Mouse (Mus musculus) G1E (cell line): ENCODE measurements around the gene AL732309.1. TPM values are rescaled to one million over a fixed set of nuclear protein-coding genes. Genes with fewer than 3 reads are reported as not detected.

Experiments
- ATAC-seq: 2 replicates; pipeline ENCODE4 v1.8.0; 2016; ENCODE audit warnings: mild to moderate bottlenecking; ENCODE audit not compliant: insufficient number of reproducible peaks, poor library complexity, low FRiP score, severe bottlenecking; ENCODE audit errors: extremely low read depth
- DNase-seq: peaks from one replicate; pipeline ENCODE4 v3.0.0; 2012; ENCODE audit warnings: low spot score
- H3K27me3 ChIP-seq: 2 replicates; pipeline ENCODE4 v1.6.1; 2012; ENCODE audit warnings: mild to moderate bottlenecking, low read length, inconsistent platforms; ENCODE audit not compliant: insufficient read depth
- H3K36me3 ChIP-seq: replicated peaks from 2 replicates; pipeline ENCODE3; 2012; ENCODE audit warnings: mild to moderate bottlenecking, inconsistent platforms
- H3K4me1 ChIP-seq: 2 replicates; pipeline ENCODE4 v1.6.1; 2012; ENCODE audit warnings: low read depth, low read length, inconsistent platforms, mixed read lengths; ENCODE audit not compliant: insufficient read depth
- H3K4me3 ChIP-seq: 2 replicates; pipeline ENCODE4 v1.5.1; 2012; ENCODE audit warnings: low read depth, mild to moderate bottlenecking, inconsistent platforms, low read length, moderate library complexity, mixed read lengths
- H3K9me3 ChIP-seq: replicated peaks from 2 replicates; pipeline ENCODE4 v1.6.1; 2012; ENCODE audit warnings: inconsistent platforms
- CTCF ChIP-seq: IDR thresholded peaks from 2 replicates; pipeline ENCODE4 v1.5.1; 2012; ENCODE audit warnings: low read depth, low read length, inconsistent platforms, mixed read lengths
- GATA1 ChIP-seq: IDR thresholded peaks from 2 replicates; pipeline ENCODE4 v1.6.1; 2012; ENCODE audit warnings: borderline replicate concordance, low read length, inconsistent platforms, mixed read lengths
- GATA2 ChIP-seq: IDR thresholded peaks from 2 replicates; pipeline ENCODE4 v1.6.1; 2012; ENCODE audit warnings: low read depth, low read length, inconsistent platforms, borderline replicate concordance
- POLR2AphosphoS5 ChIP-seq: IDR thresholded peaks from 2 replicates; pipeline ENCODE4 v1.6.1; 2012; ENCODE audit warnings: low read depth, low read length, inconsistent platforms; ENCODE audit not compliant: insufficient replicate concordance
- TAL1 ChIP-seq: conservative IDR thresholded peaks from 2 replicates; pipeline ENCODE4 v1.6.1; 2012; ENCODE audit warnings: low read depth, low read length, inconsistent platforms, mixed read lengths
- polyA plus RNA-seq: library from polyadenylated mRNA; stranded (reverse); fragments of >175 nt; gene quantifications from 2 replicates; pipeline ENCODE4 v1.2.3, GENCODE M21; 2012
- total RNA-seq, 2 experiments: library from RNA; stranded (forward) in 1 of 2; stranded (reverse) in 1 of 2; fragments of 200-1000 nt in 1 of 2; fragments of >200 nt in 1 of 2; fragmentation: Nextera tagmentation in 1 of 2; gene quantifications; 2 replicates each; pipeline ENCODE4 v1.2.3; 2014 to 2017

Gene AL732309.1
- total and polyA plus RNA-seq, 3 experiments: 1.4 to 6.3 (median 4.2) TPM

GRCm38 (mm10) chr2:25228431-25228889 lies 18.2 kb downstream of the AL732309.1 start:
- Histone ChIP-seq H3K27me3 (peaks cover 22% of the 10 kb centered on the region), H3K4me1 (peaks cover 79% of the 10 kb centered on the region), H3K9me3 (no peaks in the 10 kb centered on the region), H3K4me3 (peak overlapping the region; percentile 62; the same call in 1 of the 2 replicates), H3K36me3 (peaks cover 15% of the 10 kb centered on the region)
- DNase-seq (peak; percentile 75), ATAC-seq (0 out of 2 replicates have a peak, but pooled peaks have one; percentile 24)
- TF ChIP-seq GATA1: no peak
- no peak for TF ChIP-seq POLR2AphosphoS5
- no peak for TF ChIP-seq GATA2
- no peak for TF ChIP-seq TAL1
- peak; percentile 67 for TF ChIP-seq CTCF

DNA sequence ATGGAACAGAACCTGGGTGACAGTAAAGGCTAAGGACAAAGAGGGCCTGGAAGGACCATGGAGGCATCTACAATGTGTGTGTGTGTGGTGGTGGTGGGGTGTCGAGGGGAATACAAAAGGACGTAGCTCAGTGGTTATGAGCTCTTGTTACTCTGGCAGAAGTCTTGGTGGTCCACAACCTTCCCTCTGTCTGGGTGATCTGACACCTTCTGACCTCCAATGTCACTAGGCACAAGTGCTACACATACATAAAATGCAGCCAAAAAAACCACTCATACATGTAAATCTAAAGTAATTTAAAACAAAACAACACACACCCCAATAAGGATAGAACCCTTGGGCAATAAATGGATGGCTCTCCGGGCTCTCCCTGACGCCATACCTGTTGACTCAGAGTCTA lies 19.3 kb downstream of the AL732309.1 start:
- Histone ChIP-seq H3K36me3 (peaks cover 20% of the 10 kb centered on the region), H3K4me3 (no peak overlapping the region), H3K27me3 (peaks cover 22% of the 10 kb centered on the region), H3K4me1 (peaks cover 69% of the 10 kb centered on the region), H3K9me3 (no peaks in the 10 kb centered on the region)
- no peak for TF ChIP-seq CTCF
- TF ChIP-seq POLR2AphosphoS5: no peak
- TF ChIP-seq TAL1: no peak
- no peak for TF ChIP-seq GATA1
- no peak for TF ChIP-seq GATA2
- DNase-seq (no peak), ATAC-seq (no peak)

DNA sequence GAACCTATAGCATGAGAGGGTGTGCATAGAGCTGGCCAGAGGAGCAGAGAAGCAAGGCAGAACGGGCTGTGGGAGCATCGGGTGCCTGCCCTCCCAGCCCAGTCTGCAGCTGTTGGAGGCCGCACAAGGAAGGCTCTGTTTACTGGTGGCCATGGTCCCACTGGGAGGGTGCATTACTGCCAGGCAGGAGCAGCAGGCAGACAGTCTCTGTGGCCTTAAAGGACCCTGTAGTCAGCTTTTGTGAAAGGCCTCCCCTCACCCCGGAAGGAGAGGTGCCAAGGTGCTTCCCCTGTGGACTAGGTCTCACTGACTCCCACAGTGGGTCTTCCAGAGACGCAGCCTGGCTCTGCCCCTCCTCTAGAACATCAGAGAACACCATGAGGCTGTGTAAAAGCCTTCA lies 19.8 kb downstream of the AL732309.1 start:
- Histone ChIP-seq H3K27me3 (peaks cover 19% of the 10 kb centered on the region), H3K9me3 (no peaks in the 10 kb centered on the region), H3K36me3 (peaks cover 25% of the 10 kb centered on the region), H3K4me1 (peaks cover 69% of the 10 kb centered on the region), H3K4me3 (no peak overlapping the region)
- no peak for DNase-seq
- no peak for ATAC-seq
- TF ChIP-seq POLR2AphosphoS5: no peak
- TF ChIP-seq GATA1: no peak
- no peak for TF ChIP-seq TAL1
- TF ChIP-seq CTCF: no peak
- TF ChIP-seq GATA2: no peak

- H3K36me3 ChIP-seq: peaks cover 31% of the 10 kb centered on the region
- TF ChIP-seq GATA2: no peak
- no peak for TF ChIP-seq TAL1
- TF ChIP-seq CTCF: no peak
- no peak for TF ChIP-seq GATA1
- no peak for TF ChIP-seq POLR2AphosphoS5
- ATAC-seq: no peak
- H3K4me1 ChIP-seq: peaks cover 67% of the 10 kb centered on the region
- peaks cover 10% of the 10 kb centered on the region for H3K27me3 ChIP-seq
- H3K9me3 ChIP-seq: no peaks in the 10 kb centered on the region
- DNase-seq: no peak
- peak overlapping the region; percentile 93; the same call in 1 of the 2 replicates for H3K4me3 ChIP-seq
Measured at GRCm38 (mm10) chr2:25225811-25226379, 20.8 kb downstream of the AL732309.1 start.

DNA sequence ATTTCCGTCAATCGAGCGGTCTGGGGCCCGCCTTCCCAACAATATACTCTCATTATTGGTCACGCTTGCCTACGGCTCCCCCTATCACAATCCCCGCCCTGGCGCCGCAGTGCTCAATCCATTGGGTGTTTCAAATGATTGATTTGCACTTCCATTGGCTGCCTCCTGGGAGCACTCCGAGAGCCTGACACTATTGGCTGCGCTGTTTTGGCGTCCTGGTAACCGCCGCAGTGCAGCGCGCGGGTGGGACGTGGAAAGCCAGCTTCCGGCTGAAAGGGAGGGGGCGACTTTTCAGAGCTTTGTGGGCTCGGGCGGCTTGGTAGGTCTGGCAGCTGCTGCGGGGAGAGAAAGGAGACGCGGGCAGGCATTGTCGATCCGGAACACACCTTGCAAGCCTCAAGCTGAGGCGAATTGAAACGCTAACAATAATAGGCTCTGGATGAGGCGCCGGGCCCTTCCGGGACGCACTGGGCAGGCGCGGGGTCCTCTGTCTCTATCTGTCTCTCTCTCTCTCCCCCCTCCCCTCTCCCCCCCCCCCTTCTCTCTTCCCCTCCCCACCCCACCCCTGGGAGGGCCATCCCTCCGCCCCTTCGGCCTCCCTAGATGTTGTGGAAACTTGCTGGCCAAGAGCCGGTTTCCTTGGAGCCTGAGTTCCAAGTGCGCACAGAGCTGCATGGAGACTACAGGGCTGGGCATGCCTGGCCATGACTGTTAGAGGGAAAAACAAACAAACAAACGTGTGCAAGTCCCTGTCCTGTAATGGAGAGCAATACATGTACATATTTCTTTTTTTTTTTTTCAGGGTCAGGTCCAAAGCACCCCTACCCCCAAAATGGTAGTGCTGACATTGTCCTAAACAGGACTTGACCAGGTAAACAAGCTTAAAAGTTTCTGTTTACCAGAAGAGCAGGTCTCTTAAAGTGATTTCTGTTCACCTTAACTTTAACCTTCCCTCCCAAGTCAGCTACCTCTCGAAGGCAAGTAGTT lies 21.6 kb downstream of the AL732309.1 start:
- Histone ChIP-seq H3K27me3 (peaks cover 1% of the 10 kb centered on the region; the same call in 1 of the 2 replicates), H3K4me1 (peaks cover 59% of the 10 kb centered on the region), H3K4me3 (peak overlapping the region; percentile 93), H3K9me3 (no peaks in the 10 kb centered on the region), H3K36me3 (peaks cover 34% of the 10 kb centered on the region)
- DNase-seq (peak; percentile 99), ATAC-seq (peak; percentile 86)
- TF ChIP-seq TAL1 (no peak), GATA2 (no peak), CTCF (no peak), GATA1 (no peak)

DNA sequence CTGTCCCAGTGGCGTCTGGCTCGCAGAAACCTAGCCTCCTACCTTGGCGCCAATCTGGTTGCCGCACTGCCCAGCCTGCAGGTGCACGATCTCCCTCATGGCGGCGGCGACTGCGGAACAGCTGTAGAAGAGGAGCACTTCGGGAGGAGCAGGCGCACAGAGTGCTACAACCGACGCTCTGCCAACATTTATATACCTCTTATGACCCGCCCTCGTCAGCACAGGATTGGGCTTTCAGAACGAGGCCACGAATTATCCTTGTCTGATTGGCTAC lies 22.2 kb downstream of the AL732309.1 start, which contains the start of gene Tubb4b:
Tubb4b (minus strand) TSS at position 211 of the 274 bp plus-strand sequence.
- DNase-seq (no peak), ATAC-seq (no peak)
- no peaks in the 10 kb centered on the region for H3K9me3 ChIP-seq
- peak within 1 kb of the TSS; percentile 93 for H3K4me3 ChIP-seq
- peaks cover 53% of the 10 kb centered on the region for H3K4me1 ChIP-seq
- TF ChIP-seq POLR2AphosphoS5: peak; percentile 99
- TF ChIP-seq GATA1: no peak
- H3K36me3 ChIP-seq: peaks cover 34% of the 10 kb centered on the region
- H3K27me3 ChIP-seq: no peaks in the 10 kb centered on the region
